Mouse (Mus musculus): ENCODE results near the gene Spata16. TPM values are rescaled to one million over a fixed set of nuclear protein-coding genes. Genes with fewer than 3 reads are reported as not detected.

The Spata16 gene
- total RNA-seq, 2 experiments from 2014 or later, result not detected

DNA sequence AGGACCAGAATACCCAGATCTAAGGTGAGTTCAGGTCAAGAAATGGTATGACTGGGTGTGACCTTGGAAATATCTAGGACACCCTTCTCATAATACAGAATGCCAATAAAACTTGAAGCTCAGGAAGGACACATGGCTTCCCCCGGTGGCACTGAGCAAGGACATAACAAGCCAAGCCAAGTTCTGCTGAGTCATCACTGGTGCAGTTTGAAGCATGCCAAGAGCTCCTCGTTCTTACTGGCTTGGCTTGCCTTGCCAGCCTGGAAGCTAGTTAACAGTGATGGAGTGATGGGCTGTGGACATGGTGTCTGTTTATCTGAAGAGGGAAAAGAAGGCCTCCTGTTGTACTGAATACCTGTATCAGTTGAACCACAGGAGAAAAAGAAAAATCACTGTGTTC is 342.2 kb downstream of the Spata16 start:
- no peak for DNase-seq

GRCm38 (mm10) chr3:26980371-26980770 is 343.0 kb downstream of the Spata16 start:
- DNase-seq, result no peak

- DNase-seq, result no peak
Observed at GRCm38 (mm10) chr3:26981979-26982623, 344.7 kb downstream of the Spata16 start.

DNA sequence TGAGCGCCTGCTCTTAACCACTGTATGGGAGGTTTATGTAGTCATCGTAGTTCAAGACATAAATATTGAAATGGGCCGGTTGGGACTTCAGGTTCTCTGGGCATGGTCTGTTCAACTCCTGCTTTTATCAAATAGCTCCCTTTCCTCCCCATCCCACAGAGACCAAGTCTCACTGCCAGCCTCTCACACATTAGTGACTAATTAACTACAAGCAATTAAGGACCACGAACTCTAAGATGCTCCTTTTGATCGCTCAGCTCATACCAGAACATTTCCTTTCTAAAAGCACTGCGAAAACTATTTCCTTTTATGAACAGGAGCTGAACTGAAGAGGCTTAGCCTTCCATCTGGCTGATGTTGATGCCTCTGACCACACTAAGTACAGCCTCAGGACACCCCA is 346.3 kb downstream of the Spata16 start:
- no peak for DNase-seq

- no peak for DNase-seq
Observed at GRCm38 (mm10) chr3:27006844-27007243, 369.4 kb downstream of the Spata16 start.

DNA sequence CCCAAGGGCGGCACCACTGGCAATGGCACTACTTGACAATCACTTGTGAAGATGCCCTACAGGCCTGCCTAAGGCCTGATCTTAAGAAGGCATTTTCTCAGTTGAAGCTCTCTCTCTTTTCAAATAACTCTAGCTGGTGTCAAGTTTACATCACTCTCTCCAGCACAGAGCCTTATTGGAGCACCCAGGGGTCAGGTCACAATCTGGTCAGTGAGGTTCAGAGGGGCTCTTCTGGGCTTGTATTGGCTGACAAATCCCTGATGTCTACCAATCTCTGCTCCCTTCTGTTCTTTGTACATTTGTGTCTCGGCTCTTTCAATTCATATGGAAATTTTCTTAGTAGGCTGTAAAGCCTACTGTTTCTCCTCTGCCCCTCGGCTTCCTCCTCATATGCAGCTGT is 390.5 kb downstream of the Spata16 start:
- DNase-seq, result no peak

DNA sequence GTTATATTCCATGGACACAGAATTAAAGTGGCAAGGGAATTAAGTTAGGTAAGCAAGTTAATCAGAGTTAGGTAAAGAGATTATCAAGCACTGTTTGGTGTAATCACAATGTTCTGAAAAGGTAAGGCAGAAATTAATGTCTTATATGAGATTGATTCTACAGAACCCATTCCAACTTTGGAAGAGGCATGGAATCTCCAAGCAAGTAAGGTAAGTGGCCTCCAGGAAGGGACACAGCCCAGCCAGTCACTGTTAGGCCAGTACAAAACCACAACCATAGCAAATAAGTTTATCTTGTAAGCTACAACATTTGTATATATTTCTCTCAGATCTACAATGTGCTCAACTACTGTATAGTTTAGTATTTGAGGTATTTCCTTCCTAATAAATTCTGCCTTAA is 391.1 kb downstream of the Spata16 start:
- no peak for DNase-seq

DNA sequence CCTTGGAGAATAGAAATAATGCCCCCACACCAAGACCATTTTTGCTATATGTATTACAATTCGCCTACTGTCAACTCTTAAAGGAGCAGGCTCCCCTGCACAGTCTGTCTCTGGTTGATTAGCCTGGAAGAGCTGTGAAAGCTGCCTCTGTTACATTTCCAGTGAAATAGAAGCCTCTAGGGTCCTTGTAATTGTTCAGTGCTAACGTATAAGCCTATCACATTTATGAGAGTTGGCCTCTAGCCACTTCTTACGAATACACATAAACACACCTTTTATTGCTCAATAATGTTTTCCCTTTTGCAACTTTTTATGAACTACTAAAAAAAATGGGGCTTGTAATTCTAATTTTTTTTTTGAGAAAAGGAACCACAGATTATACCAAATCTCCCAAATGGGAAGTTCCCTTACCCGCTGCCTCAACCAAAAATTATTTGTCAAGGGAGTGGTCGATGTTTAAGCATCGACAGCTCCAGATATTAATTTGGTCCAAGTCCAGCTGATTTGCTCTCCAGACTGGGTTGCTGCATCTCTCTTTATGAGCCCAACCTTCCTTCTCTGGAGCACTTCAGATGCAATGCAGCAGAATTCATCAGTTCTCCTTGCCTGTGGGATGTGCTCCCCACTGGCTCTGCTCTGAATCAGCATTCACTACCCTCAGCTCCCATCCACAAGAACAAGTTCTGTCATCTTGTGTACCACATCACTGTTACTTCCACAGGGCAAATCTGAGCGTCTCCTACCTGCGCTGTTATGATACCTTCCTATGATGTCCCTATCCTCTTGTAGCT is 392.8 kb downstream of the Spata16 start:
- no peak for DNase-seq

Small RNA genes within 50 kb of the gene (microRNA-seq; reads per million reads assigned to microRNA genes)
- gene Gm25773, result 0 reads per million in 2 experiments
- gene Gm44464, result 0 reads per million in 2 experiments

All from heart, postnatal 4 days (tissue).